Mouse (Mus musculus): Measurements from ENCODE around the gene Padi3. TPM values are rescaled to one million over a fixed set of nuclear protein-coding genes. Genes with fewer than 3 reads are reported as not detected.

The Padi3 gene
- polyA plus RNA-seq, 1 experiment = 0.14 TPM

- Histone ChIP-seq H3K27me3 (ENCODE audit: control insufficient read depth, insufficient read depth, low read length) (no peaks in the 10 kb centered on the region), H3K4me3 (ENCODE audit: extremely low read depth, insufficient read depth, insufficient read length) (no peak within 1 kb of the TSS), H3K4me1 (ENCODE audit: control insufficient read depth, insufficient read depth, insufficient read length) (peaks cover 7% of the 10 kb centered on the region), H3K27ac (ENCODE audit: insufficient read depth, low read length) (no peak within 1 kb of the TSS), H3K36me3 (ENCODE audit: control insufficient read depth, insufficient read depth, low read length) (no peaks in the 10 kb centered on the region)
- WGBS = 63% methylated on average over 21 of the region's 21 CpGs
- TF ChIP-seq CTCF (IDR thresholded peaks at IDR 0.05; ENCODE audit: extremely low read depth, insufficient read depth, insufficient read length, insufficient replicate concordance) (no peak), POLR2A (IDR thresholded peaks at IDR 0.05; ENCODE audit: low read depth, low read length) (no peak)
- no peak for DNase-seq (ENCODE audit: low read depth in 1 of 2, low spot score in 2 of 2)
These were observed 36.2 kb downstream of the Padi3 start, which contains the start of gene Padi4 for GRCm38 (mm10) chr4:140774025-140774800. Gene Padi4 (minus strand): TSS chr4:140774236.

- H3K36me3 ChIP-seq (ENCODE audit: control insufficient read depth, insufficient read depth, low read length) = no peaks in the 10 kb centered on the region
- 15% methylated on average over 4 of the region's 4 CpGs for WGBS
- DNase-seq (ENCODE audit: low read depth in 1 of 2, low spot score in 2 of 2) = peak in 1 of 2 experiments; percentile 51
- no peaks in the 10 kb centered on the region for H3K27me3 ChIP-seq (ENCODE audit: control insufficient read depth, insufficient read depth, low read length)
- H3K4me1 ChIP-seq (ENCODE audit: control insufficient read depth, insufficient read depth, insufficient read length) = peaks cover 7% of the 10 kb centered on the region
- H3K27ac ChIP-seq (ENCODE audit: insufficient read depth, low read length) = no peak overlapping the region
- H3K4me3 ChIP-seq (ENCODE audit: extremely low read depth, insufficient read depth, insufficient read length) = no peak overlapping the region
- TF ChIP-seq POLR2A (IDR thresholded peaks at IDR 0.05; ENCODE audit: low read depth, low read length) (no peak), CTCF (IDR thresholded peaks at IDR 0.05; ENCODE audit: extremely low read depth, insufficient read depth, insufficient read length, insufficient replicate concordance) (no peak)
These were observed 39.4 kb downstream of the Padi3 start for GRCm38 (mm10) chr4:140771091-140771490.

GRCm38 (mm10) chr4:140770433-140770832 lies 40.0 kb downstream of the Padi3 start:
- WGBS = 16% methylated on average over 13 of the region's 13 CpGs
- H3K36me3 ChIP-seq (ENCODE audit: control insufficient read depth, insufficient read depth, low read length) = no peaks in the 10 kb centered on the region
- peak overlapping the region; percentile 21; the same call in 1 of the 2 replicates for H3K4me3 ChIP-seq (ENCODE audit: extremely low read depth, insufficient read depth, insufficient read length)
- TF ChIP-seq POLR2A (IDR thresholded peaks at IDR 0.05; ENCODE audit: low read depth, low read length) (no peak), CTCF (IDR thresholded peaks at IDR 0.05; ENCODE audit: extremely low read depth, insufficient read depth, insufficient read length, insufficient replicate concordance) (no peak)
- no peaks in the 10 kb centered on the region for H3K27me3 ChIP-seq (ENCODE audit: control insufficient read depth, insufficient read depth, low read length)
- peaks cover 7% of the 10 kb centered on the region for H3K4me1 ChIP-seq (ENCODE audit: control insufficient read depth, insufficient read depth, insufficient read length)
- 0 out of 2 replicates have a peak overlapping the region, but pooled peaks have one; percentile 14 for H3K27ac ChIP-seq (ENCODE audit: insufficient read depth, low read length)
- peak in 1 of 2 experiments; percentile 11 for DNase-seq (ENCODE audit: low read depth in 1 of 2, low spot score in 2 of 2)

DNA sequence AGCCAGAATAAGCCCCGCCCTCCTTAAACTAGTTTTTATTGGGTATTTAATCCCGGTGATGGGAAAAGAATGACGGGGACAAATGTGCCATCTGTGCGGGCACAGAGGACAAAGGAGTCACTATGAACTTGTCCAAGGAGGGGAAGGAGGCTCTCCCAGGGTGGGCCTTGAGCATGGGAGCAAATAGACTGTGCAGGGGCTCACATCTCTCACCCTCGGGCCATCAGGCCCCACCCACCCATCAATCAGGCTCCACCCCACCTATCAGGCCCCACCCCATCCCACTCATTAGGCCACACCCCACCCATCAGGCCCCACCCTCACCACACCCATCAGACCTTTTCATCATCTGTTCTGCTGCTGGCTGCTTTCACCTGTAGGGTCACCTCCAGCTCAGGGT lies 41.5 kb downstream of the Padi3 start:
- no peaks in the 10 kb centered on the region for H3K27me3 ChIP-seq (ENCODE audit: control insufficient read depth, insufficient read depth, low read length)
- H3K4me1 ChIP-seq (ENCODE audit: control insufficient read depth, insufficient read depth, insufficient read length) = peaks cover 6% of the 10 kb centered on the region
- TF ChIP-seq POLR2A (IDR thresholded peaks at IDR 0.05; ENCODE audit: low read depth, low read length) (no peak), CTCF (IDR thresholded peaks at IDR 0.05; ENCODE audit: extremely low read depth, insufficient read depth, insufficient read length, insufficient replicate concordance) (no peak)
- no peak overlapping the region for H3K27ac ChIP-seq (ENCODE audit: insufficient read depth, low read length)
- no peaks in the 10 kb centered on the region for H3K36me3 ChIP-seq (ENCODE audit: control insufficient read depth, insufficient read depth, low read length)
- WGBS = 94% methylated on average over 5 of the region's 5 CpGs
- H3K4me3 ChIP-seq (ENCODE audit: extremely low read depth, insufficient read depth, insufficient read length) = no peak overlapping the region
- DNase-seq (ENCODE audit: low read depth in 1 of 2, low spot score in 2 of 2) = no peak

- Histone ChIP-seq H3K36me3 (ENCODE audit: control insufficient read depth, insufficient read depth, low read length) (no peaks in the 10 kb centered on the region), H3K4me1 (ENCODE audit: control insufficient read depth, insufficient read depth, insufficient read length) (no peaks in the 10 kb centered on the region), H3K4me3 (ENCODE audit: extremely low read depth, insufficient read depth, insufficient read length) (no peak overlapping the region), H3K27ac (ENCODE audit: insufficient read depth, low read length) (no peak overlapping the region), H3K27me3 (ENCODE audit: control insufficient read depth, insufficient read depth, low read length) (no peaks in the 10 kb centered on the region)
- no peak for TF ChIP-seq POLR2A (IDR thresholded peaks at IDR 0.05; ENCODE audit: low read depth, low read length)
- no peak for TF ChIP-seq CTCF (IDR thresholded peaks at IDR 0.05; ENCODE audit: extremely low read depth, insufficient read depth, insufficient read length, insufficient replicate concordance)
- DNase-seq (ENCODE audit: low read depth in 1 of 2, low spot score in 2 of 2) = no peak
- 52% methylated on average over 3 of the region's 3 CpGs for WGBS
These were observed 44.5 kb downstream of the Padi3 start for GRCm38 (mm10) chr4:140765936-140766335.

- H3K4me3 ChIP-seq (ENCODE audit: extremely low read depth, insufficient read depth, insufficient read length) = no peak overlapping the region
- no peaks in the 10 kb centered on the region for H3K27me3 ChIP-seq (ENCODE audit: control insufficient read depth, insufficient read depth, low read length)
- no peak overlapping the region for H3K27ac ChIP-seq (ENCODE audit: insufficient read depth, low read length)
- no peaks in the 10 kb centered on the region for H3K4me1 ChIP-seq (ENCODE audit: control insufficient read depth, insufficient read depth, insufficient read length)
- peak; percentile 65; the same call in 1 of the 2 replicates for TF ChIP-seq CTCF (IDR thresholded peaks at IDR 0.05; ENCODE audit: extremely low read depth, insufficient read depth, insufficient read length, insufficient replicate concordance)
- TF ChIP-seq POLR2A (IDR thresholded peaks at IDR 0.05; ENCODE audit: low read depth, low read length) = no peak
- peak; percentile 28 to 65 for DNase-seq (ENCODE audit: low read depth in 1 of 2, low spot score in 2 of 2)
- 40% methylated on average over 9 of the region's 9 CpGs for WGBS
- no peaks in the 10 kb centered on the region for H3K36me3 ChIP-seq (ENCODE audit: control insufficient read depth, insufficient read depth, low read length)
These were observed 47.3 kb downstream of the Padi3 start for GRCm38 (mm10) chr4:140763158-140763557.

DNA sequence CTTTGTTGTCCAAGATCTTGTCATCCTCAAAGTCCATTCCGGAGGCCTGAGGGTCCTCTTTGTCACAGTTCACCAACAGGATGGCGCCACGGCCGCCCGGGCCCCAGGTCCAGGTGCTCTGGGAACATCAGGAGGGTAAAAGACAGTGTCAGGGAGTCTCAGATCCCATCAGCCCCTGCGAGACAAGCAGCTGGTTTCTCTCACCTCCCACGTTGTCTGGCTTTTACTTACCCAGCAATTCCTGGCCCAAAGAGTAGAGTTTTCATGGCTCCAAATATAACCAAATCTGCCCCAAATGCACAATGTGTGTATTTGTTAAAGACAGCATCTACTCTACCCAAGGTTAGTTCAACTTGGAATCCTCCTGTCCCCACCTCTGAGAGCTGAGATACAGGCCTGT lies 48.8 kb downstream of the Padi3 start:
- no peaks in the 10 kb centered on the region for H3K4me1 ChIP-seq (ENCODE audit: control insufficient read depth, insufficient read depth, insufficient read length)
- no peaks in the 10 kb centered on the region for H3K27me3 ChIP-seq (ENCODE audit: control insufficient read depth, insufficient read depth, low read length)
- WGBS = 89% methylated on average over 7 of the region's 7 CpGs
- H3K36me3 ChIP-seq (ENCODE audit: control insufficient read depth, insufficient read depth, low read length) = no peaks in the 10 kb centered on the region
- H3K27ac ChIP-seq (ENCODE audit: insufficient read depth, low read length) = no peak overlapping the region
- no peak overlapping the region for H3K4me3 ChIP-seq (ENCODE audit: extremely low read depth, insufficient read depth, insufficient read length)
- TF ChIP-seq CTCF (IDR thresholded peaks at IDR 0.05; ENCODE audit: extremely low read depth, insufficient read depth, insufficient read length, insufficient replicate concordance) (no peak), POLR2A (IDR thresholded peaks at IDR 0.05; ENCODE audit: low read depth, low read length) (no peak)
- DNase-seq (ENCODE audit: low read depth in 1 of 2, low spot score in 2 of 2) = no peak

All from spleen, adult 2 months (tissue).